Mouse (Mus musculus): ENCODE data around the gene Flad1.

GRCm38 (mm10) chr3:89406887-89407286 is 4.8 kb downstream of the Flad1 start:
- TF ChIP-seq CTCF (IDR thresholded peaks at IDR 0.05; ENCODE audit: extremely low read depth, insufficient read depth, insufficient read length, insufficient replicate concordance): no peak
- TF ChIP-seq POLR2A (IDR thresholded peaks at IDR 0.05; ENCODE audit: low read depth, low read length): no peak
